Mouse (Mus musculus): ENCODE results near the gene Akr1d1. TPM values are rescaled to one million over a fixed set of nuclear protein-coding genes. Genes with fewer than 3 reads are reported as not detected.

The Akr1d1 gene
- total RNA-seq, 2 experiments from 2014 or later = not detected

- no peak for DNase-seq (ENCODE audit: low spot score in 2 of 2)
Measured at GRCm38 (mm10) chr6:37616136-37616535, 86.2 kb downstream of the Akr1d1 start.

GRCm38 (mm10) chr6:37617431-37618011, 87.5 kb downstream of the Akr1d1 start:
- no peak for DNase-seq (ENCODE audit: low spot score in 2 of 2)

Other genes with a start within 250 kb of the Akr1d1 start
- gene Dgki, start 230.0 kb upstream of the Akr1d1 start, total RNA-seq (2021) = 10 to 100 TPM; 50.6 to 59.6 TPM
- 1 to 10 TPM; 6.5 to 7.5 TPM for gene Creb3l2, start 88.0 kb upstream of the Akr1d1 start, total RNA-seq (2021)

All from layer of hippocampus, postnatal 10 days (tissue).